Mouse (Mus musculus) right cerebral cortex, adult 18-20 months (tissue): Measurements from ENCODE around the gene Rpain.
A peak's percentile ranks its signal among the peaks of the same experiment; 100 is the strongest.

ENCODE experiments used
- DNase-seq: peaks from one replicate; pipeline ENCODE4 v3.0.0; 2022; ENCODE audit warnings: mixed read lengths

Rpain gene

GRCm38 (mm10) chr11:70969821-70970559 is at the start of gene Rpain, which contains the start of gene Nup88:
Gene Rpain (plus strand): TSS chr11:70970213.
Gene Nup88 (minus strand): TSS chr11:70969973.
- peak; percentile 96 for DNase-seq

DNA sequence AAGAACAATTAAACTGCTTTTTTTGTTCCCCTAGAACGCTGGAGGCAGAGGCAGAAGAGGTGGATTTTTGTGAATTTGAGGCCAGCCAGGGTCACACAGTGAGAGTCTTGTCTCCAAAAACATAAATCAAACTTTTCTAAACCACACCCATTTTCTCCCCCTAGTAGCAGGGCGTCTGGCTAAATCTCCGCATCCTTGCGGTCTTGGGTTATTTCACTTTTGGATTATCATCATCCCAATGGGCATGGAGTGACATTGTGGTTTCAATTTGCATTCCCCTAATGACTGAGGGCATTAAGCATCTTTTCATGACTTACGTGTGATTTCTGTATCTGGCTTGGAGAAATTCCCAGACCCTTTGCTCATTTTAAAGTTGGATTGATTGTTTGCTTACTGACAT is 38.6 kb upstream of the Rpain start:
- DNase-seq = no peak

DNA sequence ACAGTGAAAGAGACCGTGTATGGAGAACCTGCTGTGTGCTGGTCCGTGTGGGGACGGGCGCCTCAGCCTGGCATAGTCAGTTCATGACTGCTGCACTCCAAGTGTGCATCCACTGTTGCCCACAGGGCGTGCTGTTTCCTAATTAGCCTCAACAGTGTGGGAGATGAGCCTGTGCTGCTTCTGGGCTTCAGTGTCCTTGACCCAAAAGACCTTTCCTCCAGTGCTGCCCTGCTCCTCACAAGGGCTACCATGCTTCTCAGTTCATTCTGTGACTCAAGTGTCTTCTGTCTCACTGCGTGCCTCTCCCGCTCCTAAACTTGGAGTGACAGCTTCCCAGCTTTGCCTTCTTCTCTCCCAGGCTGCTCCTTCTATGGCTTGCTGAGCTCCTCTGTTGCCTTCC is 34.7 kb upstream of the Rpain start:
- no peak for DNase-seq

GRCm38 (mm10) chr11:70942596-70942995 is 27.4 kb upstream of the Rpain start:
- DNase-seq = no peak

- DNase-seq = no peak
Observed at GRCm38 (mm10) chr11:70943651-70944050, 26.4 kb upstream of the Rpain start.

GRCm38 (mm10) chr11:70944935-70945817 is 24.8 kb upstream of the Rpain start:
- peak; percentile 21 for DNase-seq

- no peak for DNase-seq
Observed at GRCm38 (mm10) chr11:70954711-70955110, 15.3 kb upstream of the Rpain start.

DNA sequence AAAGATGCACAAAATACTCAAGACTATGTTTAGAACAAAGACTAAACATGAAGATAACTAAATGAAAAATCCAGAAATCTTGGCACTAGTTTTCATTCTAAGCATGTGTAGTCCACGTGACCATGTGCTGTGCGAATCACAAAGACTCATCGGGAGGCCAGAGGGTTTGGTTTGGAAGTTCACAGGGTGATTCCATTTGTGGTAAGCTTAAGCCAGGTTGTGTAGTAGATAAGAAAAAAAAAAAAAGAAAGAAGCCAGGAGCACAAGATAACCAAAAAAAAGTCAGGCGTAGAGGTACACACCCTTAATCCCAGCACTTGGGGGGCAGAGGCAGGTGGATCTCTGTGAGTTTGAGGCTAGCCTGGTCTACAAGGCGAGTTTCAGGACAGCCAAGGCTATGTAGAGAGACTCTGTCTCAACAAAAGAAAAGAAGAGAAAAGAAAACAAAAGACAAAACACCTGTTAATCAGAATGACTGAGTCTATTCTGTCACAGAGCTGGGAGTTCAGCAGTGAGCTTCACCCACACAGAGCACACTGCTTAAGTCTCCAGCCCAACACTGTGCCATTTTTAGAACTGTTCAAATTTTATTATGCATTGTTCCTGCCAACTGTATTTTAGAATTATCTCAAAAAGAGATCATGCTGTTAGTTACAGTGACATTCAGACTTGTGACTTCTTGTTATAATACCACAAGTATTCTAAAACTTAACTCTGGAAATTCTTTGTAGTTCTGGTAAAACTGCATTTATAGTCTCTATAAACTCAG is 9.0 kb upstream of the Rpain start:
- no peak for DNase-seq

GRCm38 (mm10) chr11:70964222-70964907 is 5.6 kb upstream of the Rpain start:
- no peak for DNase-seq

DNA sequence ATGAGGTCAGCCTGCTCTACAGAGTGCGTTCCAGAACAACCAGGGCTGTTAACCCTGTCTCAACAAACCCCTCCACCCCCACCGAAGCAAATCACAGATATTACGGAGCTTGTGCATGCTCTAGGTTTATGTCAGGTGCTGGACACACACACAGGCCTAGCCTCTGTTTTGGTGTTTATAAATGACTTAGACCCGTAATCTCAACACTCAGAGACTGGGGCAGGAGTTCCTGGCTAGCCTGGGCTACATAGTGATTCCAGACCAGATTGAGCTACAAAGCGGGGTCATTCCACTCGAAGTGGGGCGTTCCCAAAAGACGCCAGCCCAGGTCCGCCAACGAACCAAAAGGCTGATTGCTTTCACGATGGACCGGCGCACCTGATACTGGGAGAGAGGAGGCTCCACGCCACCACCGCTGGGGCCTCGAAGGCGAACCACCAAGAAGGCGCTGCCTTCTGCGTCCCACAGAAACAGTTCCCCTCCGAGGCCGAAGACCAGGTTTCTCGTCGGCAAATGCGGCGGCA is 680 bp upstream of the Rpain start:
- no peak for DNase-seq

- DNase-seq = no peak
Observed at GRCm38 (mm10) chr11:70970560-70971540, 837 bp downstream of the Rpain start.

GRCm38 (mm10) chr11:70972586-70972985 is 2.6 kb downstream of the Rpain start:
- no peak for DNase-seq

GRCm38 (mm10) chr11:70973947-70974346 is 3.9 kb downstream of the Rpain start:
- DNase-seq = no peak

- DNase-seq = no peak
Observed at GRCm38 (mm10) chr11:70975193-70975592, 5.2 kb downstream of the Rpain start.

DNA sequence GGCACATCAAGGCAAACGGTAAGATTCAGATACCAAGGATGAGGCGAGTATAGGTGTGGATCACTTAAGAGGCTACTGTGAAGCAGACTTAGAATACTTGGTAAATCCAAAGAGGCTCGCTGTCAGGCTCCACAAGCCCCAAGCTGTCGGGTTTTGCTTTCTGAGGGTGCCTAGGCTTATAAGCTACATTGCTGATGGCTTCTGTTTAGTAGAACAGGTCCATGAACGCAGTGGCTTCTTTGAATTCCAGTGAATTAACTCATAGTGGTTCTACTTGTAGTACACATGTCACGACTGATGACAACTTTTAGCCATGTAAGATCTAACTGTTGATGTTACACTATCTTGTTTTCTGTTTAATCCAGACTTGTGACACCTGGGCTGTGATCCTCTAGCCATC is 7.3 kb downstream of the Rpain start:
- DNase-seq = no peak

GRCm38 (mm10) chr11:70980232-70980631 is 10.2 kb downstream of the Rpain start:
- no peak for DNase-seq

- no peak for DNase-seq
Observed at GRCm38 (mm10) chr11:70980751-70981510, 10.9 kb downstream of the Rpain start.

- DNase-seq = no peak
Observed at GRCm38 (mm10) chr11:70982030-70982429, 12.0 kb downstream of the Rpain start.

DNA sequence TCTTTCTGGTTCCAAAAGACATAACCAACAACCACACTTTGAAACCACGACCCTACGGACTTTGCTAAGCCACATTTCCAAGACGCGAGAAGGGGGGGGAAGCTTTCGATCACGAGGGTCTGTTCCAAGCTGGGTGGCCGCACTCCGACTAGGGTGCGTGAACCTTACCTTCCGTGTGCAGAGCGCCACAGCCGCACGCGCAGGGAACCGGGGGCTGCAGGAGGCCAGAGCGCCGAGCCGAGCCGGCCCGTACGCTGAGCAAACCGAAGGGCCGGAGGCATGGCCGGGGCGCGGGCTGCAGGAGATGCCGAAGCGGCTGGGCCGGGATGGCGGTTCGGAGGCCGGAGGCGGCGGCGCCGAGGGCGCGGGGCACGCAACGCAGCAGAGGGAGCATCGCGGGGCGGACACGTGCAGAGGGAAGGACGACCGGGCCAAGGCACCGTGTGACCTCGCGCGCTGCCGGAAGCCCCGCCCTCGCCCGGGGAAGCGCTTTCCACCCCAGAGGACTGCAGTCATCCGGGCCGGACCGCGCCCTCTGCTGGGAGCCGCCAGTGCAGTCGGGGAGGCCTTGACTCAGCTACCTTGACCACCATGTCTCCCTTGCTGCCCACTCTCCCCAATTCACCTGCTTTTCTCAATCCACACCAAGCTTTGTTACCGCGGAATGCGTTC is 12.7 kb downstream of the Rpain start, which contains the start of gene C1qbp:
Gene C1qbp, minus strand, starts transcription at position 470 of the 672 bp plus-strand sequence.
- DNase-seq = peak; percentile 95

DNA sequence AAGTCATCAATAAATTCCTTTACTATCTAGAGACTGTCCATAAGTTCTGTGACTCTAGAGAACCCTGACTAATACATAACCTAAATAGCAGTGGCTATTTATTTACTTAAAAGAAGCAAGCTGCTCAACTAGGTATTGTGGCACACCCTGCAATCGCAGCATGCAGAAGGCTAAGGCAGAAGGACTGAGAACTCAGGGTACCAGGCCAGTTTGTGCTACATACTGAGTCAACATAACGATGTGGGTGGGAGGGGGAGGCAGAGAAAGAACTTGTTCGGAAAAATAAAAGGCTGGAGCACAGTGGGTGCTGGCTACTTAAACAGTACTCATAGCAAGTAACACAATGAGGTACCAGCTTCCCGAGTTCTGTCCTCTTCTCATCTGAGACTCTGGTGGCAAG is 31.2 kb downstream of the Rpain start:
- DNase-seq = peak; percentile 34
